Mouse (Mus musculus) lung, postnatal 25 days (tissue): ENCODE measurements around the gene Gsdma.
A peak's percentile ranks its signal among the peaks of the same experiment; 100 is the strongest.

Experiments used
- DNase-seq: peaks from one replicate; pipeline ENCODE4 v3.0.0; 2022; ENCODE audit warnings: low spot score

Gene Gsdma

GRCm38 (mm10) chr11:98681186-98681585, 17.0 kb downstream of the Gsdma start:
- DNase-seq = no peak

GRCm38 (mm10) chr11:98681786-98682745, 17.9 kb downstream of the Gsdma start, which contains the start of gene Psmd3:
Psmd3 (plus strand) TSS chr11:98682554.
- DNase-seq = peak; percentile 97

- DNase-seq = no peak
These were observed 18.7 kb downstream of the Gsdma start for GRCm38 (mm10) chr11:98682811-98683210.

GRCm38 (mm10) chr11:98685642-98686041, 21.5 kb downstream of the Gsdma start:
- no peak for DNase-seq

GRCm38 (mm10) chr11:98686976-98687375, 22.8 kb downstream of the Gsdma start:
- DNase-seq = no peak

- DNase-seq = no peak
These were observed 23.9 kb downstream of the Gsdma start for GRCm38 (mm10) chr11:98688009-98688408.

- no peak for DNase-seq
These were observed 29.1 kb downstream of the Gsdma start for GRCm38 (mm10) chr11:98693201-98693600.

GRCm38 (mm10) chr11:98693746-98694145, 29.6 kb downstream of the Gsdma start:
- DNase-seq = no peak

- DNase-seq = no peak
These were observed 30.1 kb downstream of the Gsdma start for GRCm38 (mm10) chr11:98694301-98694700.

- no peak for DNase-seq
These were observed 31.3 kb downstream of the Gsdma start for GRCm38 (mm10) chr11:98695408-98695807.

GRCm38 (mm10) chr11:98696454-98697216, 32.5 kb downstream of the Gsdma start:
- DNase-seq = no peak

GRCm38 (mm10) chr11:98697225-98697624, 33.1 kb downstream of the Gsdma start:
- DNase-seq = no peak

GRCm38 (mm10) chr11:98698849-98699640, 34.9 kb downstream of the Gsdma start:
- DNase-seq = no peak

GRCm38 (mm10) chr11:98699911-98700310, 35.8 kb downstream of the Gsdma start:
- peak; percentile 81 for DNase-seq

GRCm38 (mm10) chr11:98701213-98701670, 37.1 kb downstream of the Gsdma start, which contains the start of gene Csf3:
Csf3 (plus strand) TSS chr11:98701263.
- DNase-seq = no peak

GRCm38 (mm10) chr11:98702323-98702722, 38.2 kb downstream of the Gsdma start:
- no peak for DNase-seq

GRCm38 (mm10) chr11:98705021-98705420, 40.9 kb downstream of the Gsdma start:
- no peak for DNase-seq

- DNase-seq = peak; percentile 73
These were observed 43.5 kb downstream of the Gsdma start for GRCm38 (mm10) chr11:98707401-98708281.

GRCm38 (mm10) chr11:98708282-98708956, 44.3 kb downstream of the Gsdma start:
- peak; percentile 74 for DNase-seq
